Mouse (Mus musculus): ENCODE results near the gene Ackr1.

Gene Ackr1

DNA sequence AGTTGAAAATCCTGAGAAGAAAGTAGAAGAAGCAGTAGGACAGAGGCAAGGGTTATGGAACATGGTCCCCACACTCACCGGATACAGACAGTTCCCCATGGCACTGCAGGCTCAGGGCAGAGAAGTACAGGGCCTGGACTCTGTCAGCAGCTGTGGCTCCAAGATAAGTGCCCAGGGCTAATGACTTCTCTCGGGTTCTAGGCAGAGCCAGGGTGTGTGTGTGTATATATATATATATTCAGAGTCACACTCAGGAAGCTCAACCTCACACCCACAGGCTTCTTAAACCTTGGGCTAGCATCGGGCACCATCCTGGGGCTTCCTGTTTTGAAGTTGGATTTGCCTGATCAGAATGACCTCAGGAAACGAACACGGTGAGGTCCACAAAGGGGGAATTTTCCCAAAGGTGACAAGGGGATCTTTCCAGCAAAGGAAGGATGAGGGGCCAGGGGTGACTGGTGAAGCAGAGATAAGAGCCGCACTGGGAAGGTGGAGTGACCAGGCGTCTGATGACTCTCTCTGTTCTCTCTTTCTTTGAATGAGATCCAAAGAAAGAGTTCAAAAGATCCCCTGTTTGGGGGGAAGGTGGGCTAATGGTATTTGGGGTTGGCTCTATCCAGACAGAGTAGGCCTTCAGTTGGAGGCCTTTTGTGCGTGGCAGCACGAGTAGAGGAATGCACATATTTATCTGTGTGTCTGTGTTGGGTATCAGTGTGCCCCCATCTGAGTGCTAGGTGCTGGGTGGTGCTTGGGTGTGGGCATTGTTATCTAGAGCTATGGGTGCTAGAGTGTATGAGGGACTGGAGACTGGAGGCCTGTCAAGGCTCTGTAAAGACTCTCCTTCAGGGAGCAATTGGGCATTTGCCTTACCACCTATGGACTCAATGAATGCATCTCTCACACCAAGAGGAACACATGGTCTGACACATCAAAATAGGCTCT lies at the start of gene Ackr1:
TSS of gene Ackr1 (minus strand) at position 439 of the 942 bp plus-strand sequence.
- DNase-seq (ENCODE audit: extremely low spot score, low read depth, low spot score): no peak

DNA sequence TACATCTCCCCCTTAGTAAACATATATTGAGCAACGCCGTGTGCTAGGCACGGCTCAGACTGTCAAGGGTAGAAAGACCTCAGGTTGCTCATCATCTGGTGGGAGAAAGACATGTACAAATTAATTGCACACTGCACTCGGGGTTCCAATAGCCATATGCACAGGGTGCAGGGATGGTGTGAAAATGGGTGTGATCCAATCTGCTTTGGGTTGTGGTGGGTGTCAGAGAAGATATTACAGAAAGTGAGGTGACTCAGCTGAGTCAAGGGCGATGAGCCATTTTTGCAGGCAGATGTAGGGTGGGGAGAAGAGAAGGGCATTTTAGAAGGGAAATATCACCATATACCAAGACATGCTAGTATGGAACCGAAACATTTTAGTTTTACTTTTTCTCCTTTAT lies 47.9 kb upstream of the Ackr1 start:
- DNase-seq (ENCODE audit: extremely low spot score, low read depth, low spot score): no peak

DNA sequence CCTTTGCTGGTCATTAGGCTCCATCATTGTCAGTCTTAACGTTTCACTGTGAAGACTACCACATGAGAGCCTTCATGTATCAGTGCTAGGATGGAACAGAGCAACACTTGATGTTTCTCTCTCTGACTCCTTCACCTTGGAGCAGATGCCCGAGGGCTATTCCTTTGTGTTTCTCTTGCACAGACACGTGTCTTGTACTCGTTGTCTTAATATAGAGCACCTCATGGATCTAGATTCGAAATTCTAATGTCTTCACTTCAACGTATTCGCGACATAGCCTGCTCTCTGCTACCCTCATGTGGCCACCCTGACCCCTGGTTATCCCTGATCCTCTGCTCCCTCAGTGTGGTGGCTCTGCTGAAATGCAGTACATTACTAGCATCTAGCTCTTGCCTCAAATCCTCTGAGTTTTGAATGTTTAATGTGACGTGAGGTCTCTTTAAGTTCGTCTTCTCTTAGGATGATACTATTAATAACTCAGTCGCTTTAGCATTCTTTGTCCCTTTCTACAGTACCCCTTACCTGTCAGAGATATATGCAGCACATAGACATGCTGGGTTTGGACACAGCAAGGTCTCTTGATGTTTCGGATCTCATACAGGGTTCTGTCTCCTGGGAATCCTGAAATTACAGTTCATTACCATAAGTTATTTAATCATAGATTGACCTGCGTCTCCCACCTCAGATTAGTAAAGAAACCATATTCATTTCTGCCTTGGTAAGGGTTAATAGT lies 44.0 kb upstream of the Ackr1 start:
- DNase-seq (ENCODE audit: extremely low spot score, low read depth, low spot score): no peak

DNA sequence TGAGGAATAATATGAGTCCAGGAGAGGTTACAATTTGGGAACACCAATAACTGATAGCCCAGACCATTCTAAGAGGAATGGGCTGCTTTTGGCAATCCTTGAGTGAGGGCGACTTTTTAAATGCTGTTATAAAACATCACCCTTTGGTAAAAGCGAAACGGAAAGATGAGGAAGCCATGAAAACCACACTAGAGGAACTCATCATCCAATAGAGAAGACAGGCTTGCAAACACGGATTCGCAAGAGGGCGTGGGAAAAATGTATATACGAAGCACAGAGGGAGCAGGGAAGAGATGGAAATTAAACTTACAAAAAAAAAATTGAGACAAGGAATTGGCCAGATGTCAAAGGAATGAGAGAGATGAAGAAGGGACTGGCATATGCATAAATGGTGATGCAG lies 40.5 kb upstream of the Ackr1 start:
- DNase-seq (ENCODE audit: extremely low spot score, low read depth, low spot score): no peak

DNA sequence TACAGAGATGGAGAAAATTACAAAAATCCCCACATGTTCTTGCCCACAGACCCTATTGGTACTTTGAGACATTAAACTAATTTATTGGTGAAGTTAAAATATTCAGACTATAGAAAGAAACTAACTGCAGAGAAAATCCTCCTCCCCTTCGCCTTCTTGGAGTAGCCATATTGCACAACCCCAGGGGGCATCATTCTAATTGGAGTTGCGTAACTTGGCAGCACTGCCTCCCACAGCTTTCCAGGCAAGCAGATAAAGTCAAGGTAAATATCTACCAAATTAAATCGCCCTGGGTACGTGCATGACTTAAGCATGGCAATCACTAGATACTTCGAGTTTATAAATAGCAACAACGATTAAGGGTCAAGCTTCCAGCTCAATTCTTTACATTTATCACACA lies 38.0 kb upstream of the Ackr1 start:
- no peak for DNase-seq (ENCODE audit: extremely low spot score, low read depth, low spot score)

DNA sequence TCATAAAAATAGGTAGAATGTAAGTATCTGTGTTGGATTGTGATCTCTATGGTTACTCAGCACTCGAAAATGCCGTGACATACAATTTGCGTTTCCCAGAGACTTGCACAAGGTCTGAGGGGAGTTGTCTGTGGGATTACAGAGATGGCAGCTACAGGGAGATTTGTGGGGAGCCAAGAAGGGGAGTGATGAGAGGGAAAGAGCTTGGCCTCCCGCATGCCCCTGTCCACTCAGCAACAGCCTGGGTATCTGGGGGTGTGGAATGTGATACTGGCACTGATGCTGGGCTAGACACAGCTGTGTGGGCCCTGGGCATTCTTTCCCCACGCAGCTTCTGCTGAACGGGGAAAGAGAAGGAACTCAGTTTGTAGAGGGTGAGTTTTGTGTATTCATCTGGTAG lies 36.9 kb upstream of the Ackr1 start:
- DNase-seq (ENCODE audit: extremely low spot score, low read depth, low spot score): no peak

DNA sequence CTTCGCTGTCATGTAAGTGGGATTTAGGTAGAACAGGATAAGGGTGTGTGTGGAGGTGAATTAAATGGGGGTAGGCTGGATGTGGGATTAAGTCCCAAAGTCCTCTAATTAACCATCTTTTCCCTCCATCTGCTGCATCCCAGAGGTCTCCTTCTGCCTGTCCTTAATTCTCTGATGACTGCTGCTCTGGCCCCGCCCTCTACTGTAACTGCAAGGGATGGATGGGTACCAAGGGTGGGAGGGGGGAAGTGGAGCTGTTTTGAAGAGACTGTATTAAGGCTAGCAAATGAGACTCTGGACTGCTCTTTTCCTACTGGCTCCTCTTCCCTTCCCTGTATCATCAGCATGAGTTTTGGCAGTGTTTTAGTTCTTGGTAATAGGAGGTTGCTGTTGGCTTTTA lies 36.1 kb upstream of the Ackr1 start:
- DNase-seq (ENCODE audit: extremely low spot score, low read depth, low spot score): no peak

DNA sequence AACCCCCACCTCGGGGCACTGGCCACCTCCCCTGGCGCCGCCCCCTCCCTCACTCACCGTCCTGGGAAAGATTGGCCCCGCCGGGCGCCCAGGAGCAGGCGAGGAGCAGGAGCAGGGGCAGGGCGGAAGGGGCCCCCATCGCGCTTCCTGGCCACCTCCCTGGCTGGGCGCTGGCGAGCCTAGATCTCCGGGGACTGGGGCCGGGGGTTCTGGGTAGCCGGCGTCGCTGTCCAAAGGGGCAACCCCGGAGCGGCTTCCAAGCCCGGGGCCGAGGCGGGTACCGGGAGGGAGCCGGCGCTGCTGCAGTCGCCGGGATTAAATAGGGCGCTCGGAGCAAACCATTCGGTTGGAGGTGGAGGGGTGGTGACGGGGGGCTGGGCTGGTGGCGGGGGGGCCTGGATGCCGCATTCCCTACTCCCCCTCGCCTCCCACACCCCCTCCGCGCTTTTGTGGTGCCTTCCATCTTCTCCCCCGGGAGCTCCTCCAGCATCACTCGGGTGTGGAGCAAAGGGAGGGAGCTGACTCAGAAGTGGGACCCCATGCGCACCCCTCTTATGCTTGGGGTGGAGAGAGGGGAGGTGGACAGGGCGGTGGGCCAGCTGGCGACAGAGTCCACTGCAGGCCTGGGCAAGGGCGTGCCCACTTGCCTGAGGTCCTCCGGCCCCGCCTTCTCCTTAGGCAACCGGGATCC lies 34.0 kb upstream of the Ackr1 start, which contains the start of gene Cadm3:
TSS of gene Cadm3 (minus strand) at position 340 of the 691 bp plus-strand sequence.
- DNase-seq (ENCODE audit: extremely low spot score, low read depth, low spot score): no peak

DNA sequence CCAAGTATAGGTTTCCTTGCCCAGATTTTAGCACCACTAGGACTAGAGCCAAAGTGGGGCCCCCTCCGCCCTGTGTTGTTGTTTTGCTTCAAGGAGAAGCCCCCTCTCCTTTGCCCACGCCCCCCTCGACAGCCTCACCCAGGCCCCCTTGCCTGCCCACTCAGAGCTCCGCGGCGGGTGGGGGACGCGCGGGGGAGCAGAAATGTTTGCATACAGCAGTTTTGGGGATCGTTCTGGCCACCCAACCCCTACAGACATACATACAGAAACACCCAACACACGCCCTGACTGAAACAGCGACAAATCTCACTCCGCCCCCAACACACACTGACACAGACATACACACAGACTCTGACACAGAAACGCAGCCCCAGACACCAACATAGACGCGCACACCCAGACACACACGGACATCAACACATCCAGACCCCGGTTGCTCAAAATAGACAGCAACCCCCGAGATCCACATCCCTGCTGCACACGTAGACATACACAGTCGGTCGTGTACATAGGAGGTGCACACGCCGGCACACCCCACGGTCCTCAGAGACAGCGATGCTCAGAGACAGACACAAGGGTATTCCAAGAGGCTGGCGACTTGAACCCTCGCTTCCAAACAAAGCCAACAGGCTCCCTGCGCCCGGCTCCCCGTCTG lies 33.3 kb upstream of the Ackr1 start:
- DNase-seq (ENCODE audit: extremely low spot score, low read depth, low spot score): no peak

DNA sequence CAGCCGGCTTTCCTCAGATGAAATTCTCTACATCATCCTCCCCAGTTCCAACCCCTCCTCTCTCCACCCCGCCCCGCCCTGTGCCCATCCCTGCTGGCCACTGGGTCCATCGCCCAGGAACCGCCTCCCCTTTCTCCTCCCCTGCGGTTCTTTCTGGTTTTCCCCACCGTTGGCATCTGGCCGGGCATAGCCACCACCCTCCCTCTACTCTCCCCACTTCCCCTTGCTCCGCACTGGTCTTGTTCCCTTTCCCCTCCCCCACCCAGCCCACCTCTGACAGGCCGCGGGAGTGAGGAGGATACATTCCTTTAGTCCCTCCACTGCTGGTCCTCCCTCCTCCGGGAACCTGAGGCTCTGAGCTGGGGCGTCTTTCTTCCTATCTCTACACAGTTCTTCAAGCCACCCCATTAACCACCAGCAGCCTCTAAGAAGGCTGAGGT lies 32.4 kb upstream of the Ackr1 start:
- DNase-seq (ENCODE audit: extremely low spot score, low read depth, low spot score): no peak

DNA sequence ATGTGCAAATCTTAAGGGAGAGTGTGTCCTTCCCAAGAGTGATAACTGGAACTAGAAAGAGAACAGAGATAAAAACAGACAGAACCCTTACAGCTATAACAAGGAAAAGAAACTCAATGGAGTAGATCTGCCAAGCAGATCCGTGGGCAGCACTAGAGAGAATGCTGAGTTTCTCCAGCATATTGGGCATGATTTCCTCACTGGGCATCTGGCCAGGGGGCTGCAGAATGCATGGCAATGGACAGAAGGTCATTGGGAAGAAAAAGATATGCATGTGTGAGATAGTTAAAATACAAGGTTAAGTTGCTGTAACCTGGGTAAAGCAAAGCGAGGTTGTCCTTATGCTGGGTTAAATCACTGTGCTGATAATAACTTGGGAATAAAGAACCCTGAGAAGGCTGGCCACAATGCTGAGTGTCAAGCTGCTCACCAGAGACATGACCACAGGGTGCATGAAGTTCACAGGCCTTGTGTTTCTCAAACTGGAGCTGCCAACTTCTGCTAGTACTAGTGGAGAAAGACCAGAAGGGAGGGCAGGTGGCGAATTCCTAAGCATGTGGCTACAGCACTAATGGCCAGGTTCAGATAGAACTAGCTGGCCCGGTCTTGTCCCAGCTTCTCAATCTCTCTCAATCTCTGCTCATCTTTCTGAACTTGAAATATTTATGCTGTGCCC lies 30.7 kb upstream of the Ackr1 start:
- no peak for DNase-seq (ENCODE audit: extremely low spot score, low read depth, low spot score)

DNA sequence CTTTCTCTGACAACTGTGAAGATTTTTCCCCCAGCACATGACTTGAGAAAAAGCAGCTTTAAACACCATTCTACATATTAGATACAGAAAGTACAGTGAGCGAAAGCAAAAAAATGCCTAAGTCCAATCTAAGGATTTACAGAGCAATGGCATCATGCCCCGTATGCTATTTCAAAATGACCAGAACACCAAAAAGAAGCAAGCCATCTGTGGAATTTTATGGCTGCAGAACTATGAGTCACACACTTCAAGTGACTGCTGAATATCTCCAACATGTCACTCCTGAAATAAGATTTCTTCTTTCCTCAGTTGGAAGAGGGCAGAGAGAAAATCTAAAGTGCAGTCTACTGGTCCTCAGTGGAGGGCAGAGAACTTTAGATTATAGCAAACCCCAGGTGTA lies 29.9 kb upstream of the Ackr1 start:
- no peak for DNase-seq (ENCODE audit: extremely low spot score, low read depth, low spot score)

DNA sequence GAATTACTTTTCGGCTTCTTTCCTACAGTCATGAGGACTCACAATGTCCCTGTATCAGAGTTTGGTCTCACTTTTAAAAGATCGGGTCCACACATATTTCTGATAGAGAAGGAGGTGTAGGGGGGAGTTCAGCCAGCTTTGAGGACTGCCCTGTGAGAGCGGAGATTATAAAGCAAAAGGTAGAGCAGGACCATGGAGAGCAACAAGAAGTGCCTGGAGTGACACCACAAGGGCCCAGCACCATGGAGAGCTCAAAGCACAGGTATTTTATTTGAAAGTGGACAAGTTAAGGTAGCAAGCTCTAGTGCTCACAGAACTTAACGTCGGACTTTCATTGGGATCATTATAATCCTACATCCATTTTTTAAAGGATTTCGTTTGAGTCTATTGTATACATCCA lies 28.1 kb upstream of the Ackr1 start:
- DNase-seq (ENCODE audit: extremely low spot score, low read depth, low spot score): peak; percentile 74

DNA sequence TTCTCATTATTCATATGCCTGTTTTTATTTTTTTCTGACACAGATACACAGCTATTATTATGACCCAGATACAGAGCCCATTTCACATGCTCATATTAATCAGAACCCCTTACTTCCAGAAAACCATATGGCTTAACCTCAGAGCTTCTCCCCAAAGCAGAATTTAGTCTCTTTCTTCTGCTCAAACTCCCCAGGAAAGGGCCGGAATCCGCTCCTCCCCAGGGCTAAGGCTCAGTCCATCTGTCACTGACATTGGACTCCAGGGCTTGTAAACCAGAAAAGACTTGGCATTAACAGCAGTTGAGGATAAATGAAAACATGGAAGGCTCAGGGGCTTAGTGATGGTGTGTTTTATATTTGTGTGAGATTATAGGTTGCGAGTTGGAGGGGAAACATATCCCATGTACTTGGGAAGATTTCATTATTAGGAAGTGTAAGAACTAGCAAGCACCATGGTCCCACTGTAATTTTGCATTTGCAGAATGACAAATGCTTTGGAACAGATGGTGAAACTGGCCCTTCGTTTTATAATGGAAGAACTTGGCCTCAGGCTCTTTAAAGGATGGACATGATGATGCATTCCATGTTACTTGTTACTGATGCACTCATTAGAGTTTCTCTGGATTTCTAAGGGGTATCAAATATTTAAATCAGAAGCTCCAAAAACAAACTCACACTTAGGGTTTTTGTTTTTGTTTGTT lies 26.2 kb upstream of the Ackr1 start:
- DNase-seq (ENCODE audit: extremely low spot score, low read depth, low spot score): no peak

DNA sequence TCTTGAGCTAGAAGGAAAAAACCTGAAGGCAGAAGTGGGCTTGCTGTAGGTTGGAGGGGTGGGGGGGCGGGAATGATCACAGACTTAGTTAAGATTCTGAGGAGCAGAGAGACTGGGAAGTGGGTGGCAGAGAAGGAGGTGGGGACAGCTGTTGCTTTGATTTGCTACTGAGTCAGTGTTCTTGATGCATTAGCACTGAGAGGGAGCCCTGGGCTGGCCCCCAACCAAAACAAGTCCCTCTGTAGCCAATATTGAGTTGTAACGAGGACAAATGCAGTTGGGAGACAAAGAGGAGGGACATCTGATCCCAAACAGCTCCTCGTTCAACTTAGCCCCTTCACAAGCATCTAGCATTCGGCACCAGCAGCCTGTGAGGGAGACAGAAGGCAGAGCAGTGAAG lies 24.2 kb upstream of the Ackr1 start:
- no peak for DNase-seq (ENCODE audit: extremely low spot score, low read depth, low spot score)

DNA sequence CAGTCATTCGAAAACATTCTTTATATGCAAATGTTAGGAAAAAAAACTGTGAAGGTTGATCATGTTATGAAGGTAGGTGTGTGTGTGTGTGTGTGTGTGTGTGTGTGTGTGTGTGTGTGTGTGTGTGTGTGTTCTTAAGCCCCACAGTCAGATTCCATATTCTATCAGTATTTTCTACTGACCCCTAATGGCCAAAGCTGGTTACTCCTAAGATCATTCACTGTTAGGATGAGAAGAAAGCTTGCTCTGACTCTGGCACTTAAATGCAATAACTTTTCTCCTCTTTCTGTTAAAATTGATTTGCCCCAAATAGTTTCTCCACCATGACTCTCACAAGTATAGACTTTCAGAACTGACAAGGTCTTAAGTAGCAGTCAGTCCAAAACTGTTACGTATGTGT lies 23.1 kb upstream of the Ackr1 start:
- DNase-seq (ENCODE audit: extremely low spot score, low read depth, low spot score): no peak

DNA sequence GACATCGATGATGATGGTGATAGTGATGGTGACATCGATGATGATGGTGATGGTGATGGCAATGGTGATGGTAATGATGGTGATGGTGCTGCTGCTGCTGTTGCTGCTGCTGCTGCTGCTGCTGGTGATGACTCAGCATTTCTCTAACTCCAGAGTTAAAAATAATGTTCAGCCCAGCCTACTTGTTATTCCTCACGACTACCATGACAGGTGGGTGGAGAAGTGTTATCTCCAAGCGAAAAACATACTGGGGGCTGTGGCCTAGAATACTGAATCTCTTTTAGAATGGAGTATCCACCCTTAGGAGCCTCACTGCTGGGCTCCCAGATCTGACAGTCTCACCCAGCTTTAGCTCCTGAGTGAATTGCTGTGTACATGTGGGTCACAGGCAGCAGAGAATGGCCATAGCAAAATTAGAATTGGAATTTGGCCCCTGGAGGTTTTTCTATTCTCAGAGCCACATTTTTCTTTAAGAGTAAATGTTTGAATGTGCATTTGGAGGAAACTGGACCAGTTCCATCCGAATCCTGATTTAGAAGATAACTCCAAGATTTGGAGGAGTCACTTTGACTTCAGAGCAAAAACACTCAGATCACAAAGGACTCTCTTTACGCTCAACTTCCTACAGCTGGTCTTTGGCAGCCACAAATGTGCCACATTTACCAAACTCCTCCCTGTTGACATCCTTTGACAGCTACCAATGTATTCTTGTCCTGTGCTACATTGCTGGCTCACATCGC lies 21.7 kb upstream of the Ackr1 start:
- no peak for DNase-seq (ENCODE audit: extremely low spot score, low read depth, low spot score)

DNA sequence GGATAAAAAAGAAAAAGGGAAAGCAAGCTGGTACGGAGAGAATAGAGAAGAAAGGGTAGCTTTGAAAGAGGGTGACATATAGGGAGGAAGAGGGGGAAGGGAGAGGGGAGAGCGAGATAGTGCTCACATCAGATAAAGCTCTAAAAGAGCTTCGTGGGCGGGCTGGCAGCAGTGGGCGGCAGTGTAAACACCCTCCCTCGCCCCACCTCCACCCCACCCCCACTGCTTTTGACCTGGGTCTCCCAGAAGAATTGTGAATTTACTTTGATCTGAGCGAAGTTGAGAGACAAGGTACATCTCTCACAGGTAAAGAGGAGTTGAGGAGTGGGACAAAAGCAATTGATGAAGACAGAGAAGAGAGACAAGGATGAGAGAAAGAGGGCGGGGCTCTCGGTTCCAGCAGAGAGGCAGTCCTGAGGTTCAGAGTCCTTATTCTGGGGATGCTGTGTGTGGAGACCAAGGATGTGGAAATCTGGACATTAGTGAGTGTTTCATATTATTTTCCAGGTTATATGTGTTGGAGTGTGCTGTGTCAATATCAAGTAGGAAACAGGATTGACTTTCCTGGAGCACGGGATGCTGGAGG lies 16.9 kb upstream of the Ackr1 start, which contains the start of gene Aim2:
TSS of gene Aim2 (plus strand) at position 508 of the 586 bp plus-strand sequence.
- no peak for DNase-seq (ENCODE audit: extremely low spot score, low read depth, low spot score)

DNA sequence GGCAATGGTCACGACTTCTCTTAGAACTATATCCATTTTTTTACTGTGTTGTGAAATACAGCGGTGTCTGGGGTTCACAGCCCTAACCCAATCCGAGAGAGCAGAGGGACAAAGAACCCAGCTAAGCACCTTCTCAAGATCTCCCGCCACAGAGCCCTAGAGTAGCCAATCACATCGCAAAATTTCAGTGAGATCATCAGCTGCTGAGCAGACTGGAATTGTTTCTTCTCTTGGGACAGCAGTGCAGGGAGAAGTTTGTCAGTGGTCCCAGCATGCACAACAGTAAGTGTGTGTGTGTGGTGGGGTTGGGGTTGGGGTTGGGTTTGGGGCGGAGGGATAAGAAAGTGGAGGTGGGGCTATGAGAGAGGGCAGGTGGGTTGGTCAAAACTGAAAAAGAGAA lies 16.4 kb upstream of the Ackr1 start:
- DNase-seq (ENCODE audit: extremely low spot score, low read depth, low spot score): peak; percentile 86
